Mouse (Mus musculus): ENCODE results near the gene Bach1. TPM values are rescaled to one million over a fixed set of nuclear protein-coding genes. Genes with fewer than 3 reads are reported as not detected.
"Not testable (repeated sequence)": the region's sequence is repeated elsewhere in the genome, so short reads cannot be mapped to it uniquely, and the experiment has no call there.

Bach1 gene
- total RNA-seq, 4 experiments from 2014 or later = 12.4 to 15.1 (median 13.6) TPM

GRCm38 (mm10) chr16:87680912-87681634 lies 17.7 kb upstream of the Bach1 start:
- no peak for DNase-seq (ENCODE audit: low spot score in 2 of 2)

GRCm38 (mm10) chr16:87681848-87682247 lies 16.9 kb upstream of the Bach1 start:
- no peak for DNase-seq (ENCODE audit: low spot score in 2 of 2)

GRCm38 (mm10) chr16:87686458-87686857 lies 12.3 kb upstream of the Bach1 start:
- no peak for DNase-seq (ENCODE audit: low spot score in 2 of 2)

- no peak for DNase-seq (ENCODE audit: low spot score in 2 of 2)
These were observed 11.4 kb upstream of the Bach1 start for GRCm38 (mm10) chr16:87687346-87687745.

GRCm38 (mm10) chr16:87688328-87688727 lies 10.4 kb upstream of the Bach1 start:
- DNase-seq (ENCODE audit: low spot score in 2 of 2) = not testable (repeated sequence)

GRCm38 (mm10) chr16:87688823-87689222 lies 9.9 kb upstream of the Bach1 start:
- DNase-seq (ENCODE audit: low spot score in 2 of 2) = not testable (repeated sequence)

- DNase-seq (ENCODE audit: low spot score in 2 of 2) = no peak
These were observed 9.5 kb upstream of the Bach1 start for GRCm38 (mm10) chr16:87689225-87689624.

- no peak for DNase-seq (ENCODE audit: low spot score in 2 of 2)
These were observed 8.2 kb upstream of the Bach1 start for GRCm38 (mm10) chr16:87690506-87690905.

GRCm38 (mm10) chr16:87691102-87691501 lies 7.6 kb upstream of the Bach1 start:
- no peak for DNase-seq (ENCODE audit: low spot score in 2 of 2)

- no peak for DNase-seq (ENCODE audit: low spot score in 2 of 2)
These were observed 6.2 kb upstream of the Bach1 start for GRCm38 (mm10) chr16:87692591-87692990.

GRCm38 (mm10) chr16:87697707-87698365 lies 909 bp upstream of the Bach1 start:
- no peak for DNase-seq (ENCODE audit: low spot score in 2 of 2)

GRCm38 (mm10) chr16:87699306-87699692 lies 554 bp downstream of the Bach1 start:
- peak; percentile 30 to 56 for DNase-seq (ENCODE audit: low spot score in 2 of 2)

GRCm38 (mm10) chr16:87699693-87700394 lies 1.1 kb downstream of the Bach1 start:
- no peak for DNase-seq (ENCODE audit: low spot score in 2 of 2)

- no peak for DNase-seq (ENCODE audit: low spot score in 2 of 2)
These were observed 1.6 kb downstream of the Bach1 start for GRCm38 (mm10) chr16:87700395-87700765.

GRCm38 (mm10) chr16:87701891-87702290 lies 3.1 kb downstream of the Bach1 start:
- DNase-seq (ENCODE audit: low spot score in 2 of 2) = no peak

GRCm38 (mm10) chr16:87702881-87703280 lies 4.1 kb downstream of the Bach1 start:
- DNase-seq (ENCODE audit: low spot score in 2 of 2) = no peak

- DNase-seq (ENCODE audit: low spot score in 2 of 2) = no peak
These were observed 5.5 kb downstream of the Bach1 start for GRCm38 (mm10) chr16:87704225-87704624.

- DNase-seq (ENCODE audit: low spot score in 2 of 2) = no peak
These were observed 7.3 kb downstream of the Bach1 start for GRCm38 (mm10) chr16:87705892-87706589.

GRCm38 (mm10) chr16:87707335-87707734 lies 8.6 kb downstream of the Bach1 start:
- no peak for DNase-seq (ENCODE audit: low spot score in 2 of 2)

- no peak for DNase-seq (ENCODE audit: low spot score in 2 of 2)
These were observed 9.8 kb downstream of the Bach1 start for GRCm38 (mm10) chr16:87708570-87708969.

GRCm38 (mm10) chr16:87709144-87709543 lies 10.4 kb downstream of the Bach1 start:
- DNase-seq (ENCODE audit: low spot score in 2 of 2) = no peak

- DNase-seq (ENCODE audit: low spot score in 2 of 2) = no peak
These were observed 11.2 kb downstream of the Bach1 start for GRCm38 (mm10) chr16:87709971-87710370.
